Comparison of ENCODE assay signal across 8 mouse cellular contexts in genomic region chr9:77938761-77939553, GRCm38 (mm10). TPM values are rescaled to one million over a fixed set of nuclear protein-coding genes. Genes with fewer than 3 reads are reported as not detected.
DNase-seq lines count a peak whose midpoint lies in the region; ATAC-seq lines count a peak whose summit lies in the region.

No protein-coding gene starts in this region.

- ATAC-seq in inflammation-experienced regulatory T-cells, adult 6 months = peak; percentile 42

- peak; percentile 47 for DNase-seq in CD4-positive helper T cell, adult 2 months (ENCODE audit: low read depth, low spot score)
- peak; percentile 70 for DNase-seq in CD4-positive, CD25-positive, alpha-beta regulatory T cell, adult 2 months (ENCODE audit: low read depth, low spot score)
- peak; percentile 73 to 78 for DNase-seq in heart, adult 18-20 months
- peak; percentile 77 for DNase-seq in lung, postnatal 25 days (ENCODE audit: low spot score)
- no peak for DNase-seq in layer of hippocampus, adult 9-10 months (ENCODE audit: low spot score)
- DNase-seq in cerebellum, postnatal 4 days (ENCODE audit: low spot score in 2 of 2) = no peak
- DNase-seq in embryo, embryonic 10 days (ENCODE audit: low spot score) = no peak

RNA-seq across cellular contexts. Expression of gene Elovl5, which starts 21.8 kb away (rescaled TPM):
- 10 to 100 TPM; 37.3 to 39.0 TPM for total RNA-seq in heart, adult 18-20 months (2021)
- polyA plus RNA-seq in inflammation-experienced regulatory T-cells, adult 6 months (2017; shearing (Covaris generic)) = 100 to 1,000 TPM in 2 of 3 experiments, 10 to 100 TPM in 1; 97.0 to 142 (median 135) TPM

Comparison
In these comparisons a context has a peak if more than half of its experiments do, and no peak if none do; other contexts are left out.
1. DNase-seq: peak in CD4-positive helper T cell, adult 2 months (single experiment), CD4-positive, CD25-positive, alpha-beta regulatory T cell, adult 2 months (single experiment), heart, adult 18-20 months (2 of 2) and lung, postnatal 25 days (single experiment); none in layer of hippocampus, adult 9-10 months (single experiment), cerebellum, postnatal 4 days (0 of 2) and embryo, embryonic 10 days (single experiment).